Mouse (Mus musculus): Measurements from ENCODE around the gene Mip.
"Not testable (repeated sequence)": the region's sequence is repeated elsewhere in the genome, so short reads cannot be mapped to it uniquely, and the experiment has no call there.

The Mip gene

GRCm38 (mm10) chr10:128247020-128247732, 21.5 kb downstream of the Mip start:
- DNase-seq (ENCODE audit: low spot score), result no peak

GRCm38 (mm10) chr10:128250565-128250964, 24.9 kb downstream of the Mip start:
- DNase-seq (ENCODE audit: low spot score), result no peak

GRCm38 (mm10) chr10:128253677-128254255, 28.1 kb downstream of the Mip start, which contains the start of gene Apon:
TSS of gene Apon (plus strand) at chr10:128254096.
- DNase-seq (ENCODE audit: low spot score), result no peak

- DNase-seq (ENCODE audit: low spot score), result no peak
Measured at GRCm38 (mm10) chr10:128255925-128256324, 30.3 kb downstream of the Mip start.

- DNase-seq (ENCODE audit: low spot score), result no peak
Measured at GRCm38 (mm10) chr10:128256328-128256727, 30.7 kb downstream of the Mip start.

- DNase-seq (ENCODE audit: low spot score), result no peak
Measured at GRCm38 (mm10) chr10:128258953-128259352, 33.3 kb downstream of the Mip start.

- DNase-seq (ENCODE audit: low spot score), result no peak
Measured at GRCm38 (mm10) chr10:128259946-128260345, 34.3 kb downstream of the Mip start.

GRCm38 (mm10) chr10:128260376-128260775, 34.7 kb downstream of the Mip start:
- not testable (repeated sequence) for DNase-seq (ENCODE audit: low spot score)

GRCm38 (mm10) chr10:128262300-128262699, 36.7 kb downstream of the Mip start:
- no peak for DNase-seq (ENCODE audit: low spot score)

- no peak for DNase-seq (ENCODE audit: low spot score)
Measured at GRCm38 (mm10) chr10:128263393-128264310, 38.0 kb downstream of the Mip start.

- DNase-seq (ENCODE audit: low spot score), result no peak
Measured at GRCm38 (mm10) chr10:128268371-128268770, 42.7 kb downstream of the Mip start, which contains the start of gene Apof. TSS of gene Apof (plus strand) at chr10:128268671.

GRCm38 (mm10) chr10:128269206-128269910, 43.7 kb downstream of the Mip start:
- no peak for DNase-seq (ENCODE audit: low spot score)

- DNase-seq (ENCODE audit: low spot score), result peak; percentile 81
Measured at GRCm38 (mm10) chr10:128270287-128270841, 44.7 kb downstream of the Mip start, which contains the start of gene Stat2. TSS of gene Stat2 (plus strand) at chr10:128270559.

GRCm38 (mm10) chr10:128270866-128271265, 45.2 kb downstream of the Mip start:
- DNase-seq (ENCODE audit: low spot score), result no peak

GRCm38 (mm10) chr10:128271883-128272282, 46.2 kb downstream of the Mip start:
- DNase-seq (ENCODE audit: low spot score), result no peak

- DNase-seq (ENCODE audit: low spot score), result not testable (repeated sequence)
Measured at GRCm38 (mm10) chr10:128272819-128273439, 47.3 kb downstream of the Mip start.

GRCm38 (mm10) chr10:128275374-128275773, 49.7 kb downstream of the Mip start:
- DNase-seq (ENCODE audit: low spot score), result not testable (repeated sequence)

GRCm38 (mm10) chr10:128278158-128278557, 52.5 kb downstream of the Mip start:
- no peak for DNase-seq (ENCODE audit: low spot score)

GRCm38 (mm10) chr10:128280943-128281342, 55.3 kb downstream of the Mip start:
- DNase-seq (ENCODE audit: low spot score), result no peak

All from ovary, postnatal 10 days (tissue).